Mouse (Mus musculus): ENCODE data around the gene Snrnp70. TPM values are rescaled to one million over a fixed set of nuclear protein-coding genes. Genes with fewer than 3 reads are reported as not detected.
"Not testable (repeated sequence)": the region's sequence is repeated elsewhere in the genome, so short reads cannot be mapped to it uniquely, and the experiment has no call there.

Gene Snrnp70
- total RNA-seq, 1 experiment from 2014 or later: 564 TPM

DNA sequence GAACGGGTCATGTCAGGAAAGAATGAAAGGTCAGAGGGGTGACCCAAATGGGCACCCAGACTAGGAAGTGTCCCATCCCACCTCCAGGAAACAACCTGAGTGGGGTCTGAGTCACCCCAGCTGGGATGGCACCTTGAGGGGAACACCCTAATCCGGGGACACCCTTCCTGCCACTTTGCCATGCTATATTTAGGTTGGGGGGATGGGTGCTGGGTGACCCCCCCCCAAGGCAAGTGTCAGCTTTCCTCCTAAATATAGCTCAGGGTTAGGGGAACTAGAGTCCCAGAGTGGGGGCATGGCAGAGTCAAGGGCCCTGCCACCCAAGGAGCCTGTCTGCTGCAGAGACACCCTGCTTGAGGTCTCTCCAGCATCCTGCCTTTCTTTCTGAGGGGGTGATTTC, 16.9 kb upstream of the Snrnp70 start:
- no peak for ATAC-seq (replicated peaks; ENCODE audit: low read depth, poor library complexity, severe bottlenecking)

DNA sequence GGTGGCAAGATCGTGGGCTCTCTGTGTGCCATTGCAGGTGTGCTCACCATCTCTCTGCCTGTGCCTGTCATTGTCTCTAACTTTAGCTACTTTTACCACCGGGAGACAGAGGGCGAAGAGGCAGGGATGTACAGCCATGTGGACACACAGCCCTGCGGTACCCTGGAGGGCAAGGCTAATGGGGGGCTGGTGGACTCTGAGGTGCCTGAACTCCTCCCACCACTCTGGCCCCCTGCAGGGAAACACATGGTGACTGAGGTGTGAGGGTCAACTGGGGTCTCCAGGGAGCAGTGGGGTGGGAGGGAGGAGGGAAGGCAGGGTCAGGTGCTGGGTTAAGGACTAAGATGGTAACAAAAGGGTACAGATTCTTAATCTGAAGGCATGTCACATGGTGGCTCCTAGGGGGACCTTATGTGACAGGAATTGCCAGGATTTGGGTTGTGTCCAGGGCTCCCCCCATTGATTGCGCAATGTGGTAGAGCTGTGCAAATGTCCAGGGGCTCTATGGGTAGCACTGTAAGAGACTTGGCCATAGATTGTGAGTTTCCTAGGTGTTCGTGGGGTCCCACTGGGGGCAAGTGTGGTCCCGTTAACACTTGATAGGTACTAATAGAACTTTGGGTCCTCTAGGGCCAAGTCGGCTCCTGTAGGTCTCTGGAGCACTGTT, 14.1 kb upstream of the Snrnp70 start:
- ATAC-seq (replicated peaks; ENCODE audit: low read depth, poor library complexity, severe bottlenecking): no peak

DNA sequence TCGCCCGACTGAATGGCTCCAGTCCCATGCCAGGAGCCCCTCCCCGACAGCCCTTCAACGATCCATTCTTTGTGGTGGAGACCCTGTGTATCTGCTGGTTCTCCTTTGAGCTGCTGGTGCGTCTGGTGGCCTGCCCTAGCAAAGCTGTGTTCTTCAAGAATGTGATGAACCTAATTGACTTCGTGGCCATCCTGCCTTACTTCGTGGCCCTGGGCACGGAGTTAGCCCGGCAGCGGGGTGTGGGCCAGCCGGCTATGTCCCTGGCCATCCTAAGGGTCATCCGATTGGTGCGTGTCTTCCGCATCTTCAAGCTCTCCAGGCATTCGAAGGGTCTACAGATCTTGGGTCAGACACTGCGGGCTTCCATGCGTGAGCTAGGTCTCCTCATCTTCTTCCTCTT, 13.4 kb upstream of the Snrnp70 start:
- ATAC-seq (replicated peaks; ENCODE audit: low read depth, poor library complexity, severe bottlenecking): no peak

DNA sequence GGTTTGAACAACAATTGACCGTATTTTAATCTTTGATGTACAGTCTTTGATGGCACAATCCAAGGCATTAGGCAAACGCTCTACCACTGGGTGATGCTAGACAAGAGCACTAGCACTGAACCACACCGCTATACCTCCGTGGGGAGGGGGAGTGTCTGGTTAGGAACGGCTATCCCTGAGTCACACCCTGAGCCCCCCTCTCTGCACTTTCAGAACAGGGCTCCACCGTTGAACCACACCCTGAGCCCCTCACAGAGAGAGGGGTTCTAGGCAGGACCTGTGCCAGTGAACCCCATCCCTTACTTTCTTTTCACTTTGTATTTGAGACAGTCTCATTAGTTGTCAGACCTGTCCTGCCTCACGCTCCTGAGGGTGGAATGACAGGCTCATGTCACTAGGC, 12.8 kb upstream of the Snrnp70 start:
- no peak for ATAC-seq (replicated peaks; ENCODE audit: low read depth, poor library complexity, severe bottlenecking)

DNA sequence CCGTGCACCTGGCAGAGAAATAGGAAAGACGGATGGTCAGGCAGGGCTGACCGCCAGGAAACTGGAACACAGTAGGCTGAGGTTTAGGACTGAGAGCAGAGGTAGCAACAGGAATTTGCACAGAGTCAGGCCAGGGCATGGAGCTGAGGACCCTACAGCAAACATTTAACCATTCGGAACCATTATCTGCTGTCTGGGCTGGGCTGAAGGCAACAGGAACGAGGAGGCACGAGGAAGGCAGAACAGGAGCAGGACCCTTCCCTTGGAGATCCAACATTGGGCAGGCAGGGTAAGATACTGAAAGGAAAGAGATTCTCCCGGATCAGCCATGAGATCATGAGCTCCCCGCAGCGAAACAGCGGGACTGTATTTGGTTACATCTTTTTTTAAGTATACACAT, 12.3 kb upstream of the Snrnp70 start:
- ATAC-seq (replicated peaks; ENCODE audit: low read depth, poor library complexity, severe bottlenecking): no peak

DNA sequence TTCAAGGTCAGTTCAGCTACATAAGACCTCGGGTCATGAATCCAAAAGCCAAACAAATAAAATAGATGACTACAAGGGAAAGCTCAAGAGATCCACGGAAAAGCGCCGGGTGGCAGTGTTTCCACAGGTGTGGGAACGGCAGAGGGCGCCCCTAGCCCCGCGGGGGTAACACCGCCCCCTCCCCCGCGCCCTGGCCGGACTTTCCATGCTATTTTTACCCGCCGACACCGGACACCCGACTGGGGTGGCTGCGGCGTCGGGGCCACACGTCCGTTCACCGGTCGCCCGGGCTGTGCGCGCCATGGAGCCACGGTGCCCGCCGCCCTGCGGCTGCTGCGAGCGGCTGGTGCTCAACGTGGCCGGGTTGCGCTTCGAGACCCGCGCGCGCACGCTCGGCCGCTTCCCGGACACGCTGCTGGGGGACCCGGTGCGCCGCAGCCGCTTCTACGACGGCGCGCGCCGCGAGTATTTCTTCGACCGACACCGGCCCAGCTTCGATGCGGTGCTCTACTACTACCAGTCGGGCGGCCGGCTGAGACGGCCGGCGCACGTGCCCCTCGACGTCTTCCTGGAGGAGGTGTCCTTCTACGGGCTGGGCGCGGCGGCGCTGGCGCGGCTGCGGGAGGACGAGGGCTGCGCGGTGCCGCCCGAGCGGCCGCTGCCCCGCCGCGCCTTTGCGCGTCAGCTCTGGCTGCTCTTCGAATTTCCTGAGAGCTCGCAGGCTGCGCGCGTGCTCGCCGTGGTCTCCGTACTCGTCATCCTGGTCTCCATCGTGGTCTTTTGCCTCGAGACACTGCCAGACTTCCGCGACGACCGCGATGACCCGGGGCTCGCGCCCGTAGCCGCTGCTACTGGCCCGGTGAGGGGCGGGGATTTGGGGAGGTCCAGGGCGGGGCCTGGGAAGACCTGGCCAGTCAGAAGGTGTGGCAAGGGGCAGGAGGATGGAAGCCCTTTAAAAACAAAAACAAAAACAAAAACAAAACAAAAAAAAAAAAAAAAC, 10.9 kb upstream of the Snrnp70 start:
- no peak for ATAC-seq (replicated peaks; ENCODE audit: low read depth, poor library complexity, severe bottlenecking)

DNA sequence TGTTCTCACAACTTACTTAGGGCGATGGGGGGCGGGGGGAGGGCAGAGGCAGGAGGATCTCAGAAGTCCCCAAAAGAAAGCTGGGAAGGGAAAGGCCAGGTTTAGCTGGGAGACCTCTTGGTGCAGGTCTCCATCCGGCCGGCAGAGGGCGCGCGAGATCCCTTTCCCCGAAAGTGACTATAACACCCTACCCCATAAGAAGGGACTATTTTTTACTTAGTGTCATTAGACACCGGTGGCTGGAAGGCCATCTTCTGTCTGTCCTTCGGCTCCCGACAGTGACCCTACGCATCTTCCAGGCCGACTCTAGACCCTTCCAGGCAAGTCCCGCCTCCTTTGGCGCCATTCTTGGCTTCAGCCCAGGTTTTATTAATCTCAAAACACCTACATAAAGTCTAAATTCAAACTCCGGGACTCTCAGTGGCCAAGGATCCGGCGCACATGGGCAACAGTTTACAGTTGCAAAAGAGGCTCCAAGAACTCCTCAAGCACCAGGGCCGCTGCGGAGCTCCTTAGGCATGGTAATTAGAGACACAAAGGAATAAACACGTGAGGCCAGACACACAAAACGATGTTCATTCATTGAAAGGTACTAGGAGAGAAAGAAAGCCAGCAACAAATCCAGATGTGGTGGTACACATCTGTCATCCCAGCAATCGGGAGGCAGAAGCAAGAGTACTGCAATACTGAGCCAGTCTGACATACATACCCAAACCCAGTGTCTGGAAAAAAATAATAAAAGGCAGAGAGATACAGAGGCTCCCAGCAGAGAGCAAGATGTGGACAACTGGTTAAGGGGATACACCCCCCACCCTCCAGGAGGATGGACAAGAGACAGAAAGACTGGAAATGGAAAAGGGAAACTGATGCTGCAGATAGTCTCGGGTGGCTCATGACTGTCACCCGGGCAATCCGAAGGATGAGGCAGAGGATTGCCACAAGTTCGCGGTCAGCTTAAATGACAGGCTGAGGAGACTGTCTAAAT, 9.8 kb upstream of the Snrnp70 start, which contains the start of gene Kcna7:
Gene Kcna7, plus strand, starts transcription at position 563 of the 985 bp plus-strand sequence.
- ATAC-seq (replicated peaks; ENCODE audit: low read depth, poor library complexity, severe bottlenecking): peak; percentile 79

DNA sequence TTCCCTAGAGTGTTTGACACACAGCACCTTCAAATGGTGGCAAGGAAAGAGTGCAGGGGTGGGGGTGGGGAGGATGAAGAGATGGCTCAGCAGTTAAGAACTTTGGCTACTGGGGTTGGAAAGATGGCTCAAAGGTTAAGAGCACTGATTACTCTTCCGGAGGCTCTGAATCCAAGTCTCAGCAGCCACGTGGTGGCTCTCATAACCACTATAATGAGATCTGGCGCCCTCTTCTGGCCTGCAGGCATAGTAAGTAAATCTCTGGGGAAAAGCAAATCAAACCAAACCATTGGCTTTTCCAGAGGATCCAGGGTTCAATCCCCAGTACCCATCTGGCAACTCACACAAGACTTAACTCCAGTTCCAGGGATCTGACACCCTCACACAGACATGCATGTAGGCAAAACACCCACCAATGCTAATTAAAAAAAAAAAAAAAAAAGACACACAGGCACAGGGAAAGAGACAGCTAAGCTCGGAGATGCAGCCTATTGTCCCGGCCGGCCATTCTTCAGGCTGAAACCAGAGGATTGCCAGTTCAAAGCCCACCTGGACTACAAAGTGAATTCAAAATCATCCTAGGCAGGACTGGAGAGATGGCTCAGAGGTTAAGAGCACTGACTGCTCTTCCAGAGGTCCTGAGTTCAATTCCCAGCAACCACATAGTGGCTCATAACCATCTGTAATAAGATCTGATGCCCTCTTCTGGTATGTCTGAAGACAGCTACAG, 8.2 kb upstream of the Snrnp70 start:
- peak; percentile 64 for ATAC-seq (replicated peaks; ENCODE audit: low read depth, poor library complexity, severe bottlenecking)

DNA sequence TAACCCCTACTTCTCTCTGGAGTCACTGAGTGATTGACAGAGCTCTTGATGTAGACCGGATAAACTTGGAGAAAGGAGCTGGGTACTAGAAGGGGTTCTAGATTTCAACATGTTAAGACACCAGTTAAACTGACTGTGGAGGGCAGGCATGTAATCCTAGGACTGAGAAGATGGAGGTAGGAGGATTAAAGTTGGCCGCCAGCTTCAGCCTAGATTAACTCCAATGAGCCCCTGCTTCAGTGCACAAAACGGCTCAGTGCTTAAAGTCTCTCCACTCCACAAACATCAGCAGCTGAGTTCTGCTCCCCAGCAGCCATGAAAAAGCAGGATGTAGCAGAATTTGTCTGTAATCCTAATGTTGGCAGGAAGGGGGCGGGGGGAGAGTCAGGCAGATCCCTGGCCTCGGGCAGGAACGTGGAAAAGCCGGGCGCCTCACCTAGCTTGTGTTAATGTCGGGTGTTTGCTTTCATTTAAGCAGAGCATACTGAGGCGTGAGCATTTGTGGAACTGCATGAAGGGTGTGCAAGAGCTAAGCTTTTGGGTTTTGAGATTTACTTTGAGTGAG, 6.1 kb upstream of the Snrnp70 start:
- no peak for ATAC-seq (replicated peaks; ENCODE audit: low read depth, poor library complexity, severe bottlenecking)

DNA sequence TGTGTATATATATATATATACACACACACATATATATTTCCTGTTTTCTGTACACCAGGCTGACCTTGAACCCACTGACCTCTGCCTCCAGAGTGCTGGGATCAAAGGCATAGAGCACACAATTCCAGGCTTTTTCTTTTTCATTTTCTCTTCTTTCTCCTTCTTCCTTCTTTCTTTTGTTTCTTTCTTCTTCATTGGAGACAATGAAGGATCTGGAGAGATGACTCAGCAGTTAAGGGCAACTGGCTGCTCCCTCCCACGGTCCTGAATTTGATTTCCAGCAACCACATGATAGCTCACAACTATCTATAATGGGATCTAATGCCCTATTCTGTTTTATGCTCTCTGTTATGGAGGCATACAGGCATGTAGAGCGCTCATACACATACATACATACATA, 1.2 kb upstream of the Snrnp70 start:
- no peak for ATAC-seq (replicated peaks; ENCODE audit: low read depth, poor library complexity, severe bottlenecking)

DNA sequence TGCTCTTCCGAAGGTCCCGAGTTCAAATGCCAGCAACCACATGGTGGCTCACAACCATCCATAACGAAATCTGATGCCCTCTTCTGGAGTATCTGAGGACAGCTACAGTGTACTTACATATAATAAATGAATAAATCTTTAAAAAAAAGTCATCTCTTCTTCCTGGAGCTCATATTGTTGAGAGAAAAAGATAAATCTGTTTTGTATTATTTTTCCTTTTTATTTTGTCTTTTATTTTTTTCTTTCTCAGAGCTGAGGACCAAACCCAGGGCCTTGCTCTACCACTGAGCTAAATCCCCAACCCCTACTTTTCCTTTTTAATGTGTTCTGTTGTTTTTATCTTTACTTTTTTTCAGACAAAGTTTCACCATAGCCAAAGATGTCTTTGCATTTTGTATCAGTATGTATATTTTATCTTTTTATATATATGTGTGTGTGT, 814 bp upstream of the Snrnp70 start:
- not testable (repeated sequence) for ATAC-seq (replicated peaks; ENCODE audit: low read depth, poor library complexity, severe bottlenecking)

DNA sequence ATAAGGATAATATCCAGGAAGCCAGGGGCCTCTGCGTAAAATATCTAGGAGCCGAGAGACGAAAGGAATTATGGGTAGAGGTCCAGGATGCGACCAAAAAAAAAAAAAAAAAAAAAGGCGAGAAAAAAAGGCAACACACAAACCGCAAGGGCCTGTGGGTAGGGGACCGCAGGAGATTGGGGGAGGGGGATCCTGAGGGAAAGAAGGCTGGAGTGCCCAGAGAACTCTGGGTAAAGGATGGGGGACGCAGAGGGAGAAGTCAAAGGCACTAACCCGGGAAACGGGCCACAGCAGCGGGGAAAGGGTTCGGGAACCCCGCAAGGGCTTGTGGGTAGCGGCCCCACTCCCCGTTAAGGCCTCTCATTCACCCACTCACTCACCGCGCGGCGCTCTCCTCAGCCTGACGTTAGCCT, 407 bp downstream of the Snrnp70 start:
- ATAC-seq (replicated peaks; ENCODE audit: low read depth, poor library complexity, severe bottlenecking): peak; percentile 64

DNA sequence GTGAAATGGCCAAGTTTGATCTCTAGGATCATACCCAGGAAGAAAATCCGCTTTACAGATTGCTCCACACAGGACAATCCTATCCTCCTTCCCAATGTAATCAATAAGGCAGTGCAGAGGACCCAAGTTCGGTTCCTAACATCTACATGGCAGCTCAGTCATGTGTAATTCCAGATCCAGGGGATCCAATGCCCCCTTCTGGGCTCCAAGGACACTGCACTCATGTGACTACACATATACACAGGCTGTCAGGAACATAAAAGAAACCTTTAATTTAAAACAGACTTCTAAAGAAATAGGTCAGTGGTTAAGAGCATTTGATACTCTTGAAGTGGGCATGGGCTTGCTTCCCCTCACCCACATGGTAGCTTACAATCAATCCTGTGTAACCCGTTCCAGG, 9.5 kb downstream of the Snrnp70 start:
- no peak for ATAC-seq (replicated peaks; ENCODE audit: low read depth, poor library complexity, severe bottlenecking)

DNA sequence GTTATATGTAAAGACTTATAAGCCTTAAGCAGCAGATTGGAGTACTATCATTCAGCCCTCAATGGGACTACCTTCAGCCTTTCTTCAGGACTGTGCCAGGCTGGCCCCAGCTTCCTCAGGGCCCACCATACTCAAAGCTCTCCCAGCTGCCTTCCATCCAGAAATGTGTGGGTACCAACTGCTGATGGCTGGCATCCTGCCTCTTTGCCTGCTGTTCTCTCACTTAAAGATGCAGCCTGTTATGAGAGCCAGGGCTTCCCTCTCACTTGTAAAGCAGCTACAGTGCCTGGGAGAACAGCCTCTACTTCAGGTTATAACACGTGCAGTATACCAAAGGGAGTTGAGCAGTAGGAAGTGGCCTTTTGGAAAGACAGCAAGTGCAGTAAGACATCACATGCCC, 19.5 kb downstream of the Snrnp70 start:
- no peak for ATAC-seq (replicated peaks; ENCODE audit: low read depth, poor library complexity, severe bottlenecking)

DNA sequence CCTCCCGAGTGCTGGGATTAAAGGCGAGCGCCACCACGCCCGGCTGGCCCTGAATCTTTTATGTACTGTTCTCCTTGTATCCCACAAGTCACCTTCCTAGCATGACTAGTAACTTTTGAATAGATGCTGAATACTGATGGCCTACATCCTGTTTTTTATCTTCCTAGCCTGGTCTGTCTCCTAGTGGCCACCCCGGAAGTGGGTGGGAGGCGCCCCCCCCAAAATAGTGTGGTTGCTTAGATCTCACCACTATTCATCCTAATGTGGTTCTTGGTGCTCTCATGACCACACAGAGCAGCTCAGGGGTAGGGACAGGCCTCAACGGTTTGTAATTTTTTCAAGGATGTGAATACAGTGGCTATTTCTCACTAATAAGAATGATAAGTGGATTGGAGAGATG, 20.9 kb downstream of the Snrnp70 start:
- ATAC-seq (replicated peaks; ENCODE audit: low read depth, poor library complexity, severe bottlenecking): no peak

DNA sequence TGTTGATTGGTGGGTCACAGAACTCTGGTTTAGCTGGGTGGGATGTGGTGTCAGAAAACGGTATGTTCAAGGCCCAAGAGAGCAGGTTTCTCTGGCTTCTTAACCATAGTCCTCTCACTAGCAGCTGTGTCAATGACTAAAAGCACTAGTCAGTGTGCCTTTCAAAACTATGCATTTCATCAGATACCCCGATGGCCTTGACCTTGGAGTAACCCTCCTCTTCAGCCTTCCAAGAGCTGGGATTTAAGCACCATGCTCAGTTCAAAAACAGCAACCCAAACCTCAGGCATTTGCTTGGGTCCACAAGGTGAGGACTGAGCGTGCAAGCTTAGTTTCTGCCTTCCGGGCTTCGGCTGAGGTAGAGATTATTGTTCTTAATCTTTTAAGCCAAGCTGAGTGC, 23.2 kb downstream of the Snrnp70 start:
- ATAC-seq (replicated peaks; ENCODE audit: low read depth, poor library complexity, severe bottlenecking): no peak

DNA sequence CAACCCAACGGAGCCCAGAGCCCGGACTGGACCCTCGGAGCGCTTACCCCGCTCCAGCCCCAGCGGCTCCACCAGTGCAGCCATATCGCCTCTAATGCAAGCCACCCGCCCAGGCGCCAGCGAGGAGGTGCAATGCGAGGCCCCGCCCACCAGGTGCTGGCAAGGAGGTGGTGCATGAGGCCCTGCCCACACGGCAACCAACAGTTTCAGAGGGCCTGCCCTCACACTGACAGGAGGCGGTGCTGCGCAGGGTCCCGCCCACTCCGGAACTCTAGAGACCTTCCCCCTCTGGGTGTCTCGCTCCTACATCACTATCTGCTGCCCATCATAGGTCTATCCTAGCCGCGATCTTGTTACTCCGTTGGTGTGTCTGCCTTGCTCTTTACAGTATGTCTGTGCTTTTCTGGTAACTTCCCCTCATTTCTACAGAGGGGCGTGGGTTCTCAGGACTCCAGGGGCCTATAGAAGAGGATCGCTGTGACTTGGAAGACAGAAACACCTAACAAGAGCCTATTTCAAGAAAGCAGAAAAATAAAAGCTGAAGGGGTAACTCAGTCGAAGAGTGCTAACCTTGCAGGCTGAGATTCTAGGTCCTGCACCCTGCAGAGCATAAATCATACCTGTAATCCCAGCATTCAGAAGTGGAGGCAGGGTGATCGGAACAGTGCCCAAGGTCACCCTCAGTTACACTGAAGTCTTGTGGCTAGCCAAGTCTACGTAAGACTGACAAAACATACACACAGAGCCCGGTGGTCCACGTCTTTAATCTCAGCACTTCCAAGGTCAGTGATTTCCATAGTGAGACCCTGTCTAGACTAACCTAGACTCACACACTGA, 24.8 kb downstream of the Snrnp70 start, which contains the start of gene Lin7b:
Gene Lin7b, minus strand, starts transcription at position 109 of the 837 bp plus-strand sequence.
- ATAC-seq (replicated peaks; ENCODE audit: low read depth, poor library complexity, severe bottlenecking): peak; percentile 68

DNA sequence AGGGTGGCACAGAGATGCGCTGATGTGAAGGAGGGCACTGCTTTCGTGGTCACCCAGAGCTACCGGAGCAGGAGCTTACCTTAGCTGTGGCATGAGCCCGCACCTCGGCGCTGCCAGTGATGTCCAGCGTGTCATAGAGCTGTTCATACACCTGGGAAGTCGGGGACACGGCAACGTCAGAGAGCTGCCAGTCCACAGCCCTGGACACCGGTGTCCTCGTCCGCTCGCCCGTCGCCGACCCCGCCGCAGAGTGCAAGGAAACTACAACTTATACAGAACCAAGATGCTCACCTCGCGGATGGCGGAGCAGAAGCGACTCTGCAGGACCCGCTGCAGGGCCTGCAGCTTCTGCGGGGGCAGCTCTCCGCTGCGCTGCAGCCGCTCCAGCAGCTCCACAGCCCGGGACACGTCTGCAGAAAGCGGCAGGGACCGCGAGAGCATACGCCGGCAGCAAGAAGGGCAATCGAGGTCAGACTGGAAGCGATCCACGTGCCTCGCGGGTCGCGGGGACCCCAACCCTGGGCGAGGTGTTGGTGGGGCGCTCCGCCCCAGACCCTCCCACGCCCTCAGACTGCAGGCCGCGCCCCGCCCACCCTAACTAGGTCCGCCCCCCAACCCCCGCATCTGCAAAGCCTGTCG, 25.6 kb downstream of the Snrnp70 start:
- no peak for ATAC-seq (replicated peaks; ENCODE audit: low read depth, poor library complexity, severe bottlenecking)
